Mouse (Mus musculus): Measurements from ENCODE around the gene Ush1g. TPM values are rescaled to one million over a fixed set of nuclear protein-coding genes. Genes with fewer than 3 reads are reported as not detected.

The Ush1g gene
- under 1 TPM; 0.09 to 0.12 TPM for total RNA-seq (2021)

- DNase-seq: peak; percentile 73
Measured at GRCm38 (mm10) chr11:115321906-115322693, at the start of gene Ush1g. TSS of gene Ush1g (minus strand) at chr11:115322041.

GRCm38 (mm10) chr11:115371354-115371753 is 49.5 kb upstream of the Ush1g start:
- no peak for DNase-seq

- DNase-seq: no peak
Measured at GRCm38 (mm10) chr11:115370368-115370767, 48.5 kb upstream of the Ush1g start.

- peak; percentile 77 for DNase-seq
Measured at GRCm38 (mm10) chr11:115367395-115367944, 45.6 kb upstream of the Ush1g start, which contains the start of gene Hid1. TSS of gene Hid1 (minus strand) at chr11:115367756.

GRCm38 (mm10) chr11:115366706-115367394 is 45.0 kb upstream of the Ush1g start:
- DNase-seq: no peak

GRCm38 (mm10) chr11:115366039-115366705 is 44.3 kb upstream of the Ush1g start:
- no peak for DNase-seq

GRCm38 (mm10) chr11:115364136-115364535 is 42.3 kb upstream of the Ush1g start:
- no peak for DNase-seq

GRCm38 (mm10) chr11:115359726-115360125 is 37.9 kb upstream of the Ush1g start:
- DNase-seq: no peak

GRCm38 (mm10) chr11:115359293-115359692 is 37.5 kb upstream of the Ush1g start:
- DNase-seq: peak; percentile 33

- peak; percentile 84 for DNase-seq
Measured at GRCm38 (mm10) chr11:115358468-115358867, 36.6 kb upstream of the Ush1g start.

- DNase-seq: peak; percentile 82
Measured at GRCm38 (mm10) chr11:115354183-115354582, 32.3 kb upstream of the Ush1g start.

- no peak for DNase-seq
Measured at GRCm38 (mm10) chr11:115353375-115353774, 31.5 kb upstream of the Ush1g start.

GRCm38 (mm10) chr11:115349976-115350375 is 28.1 kb upstream of the Ush1g start:
- no peak for DNase-seq

GRCm38 (mm10) chr11:115348681-115349248 is 26.9 kb upstream of the Ush1g start:
- DNase-seq: no peak

GRCm38 (mm10) chr11:115345515-115345914 is 23.7 kb upstream of the Ush1g start:
- no peak for DNase-seq

GRCm38 (mm10) chr11:115344967-115345366 is 23.1 kb upstream of the Ush1g start:
- no peak for DNase-seq

- DNase-seq: no peak
Measured at GRCm38 (mm10) chr11:115341866-115342265, 20.0 kb upstream of the Ush1g start.

GRCm38 (mm10) chr11:115341246-115341645 is 19.4 kb upstream of the Ush1g start:
- no peak for DNase-seq

- DNase-seq: no peak
Measured at GRCm38 (mm10) chr11:115337826-115338225, 16.0 kb upstream of the Ush1g start.

- DNase-seq: no peak
Measured at GRCm38 (mm10) chr11:115337350-115337749, 15.5 kb upstream of the Ush1g start.

GRCm38 (mm10) chr11:115336115-115336514 is 14.3 kb upstream of the Ush1g start:
- no peak for DNase-seq

- DNase-seq: no peak
Measured at GRCm38 (mm10) chr11:115335223-115335622, 13.4 kb upstream of the Ush1g start.
